Mouse (Mus musculus) spleen, adult 2 months (tissue): ENCODE results near the gene Ltc4s. TPM values are rescaled to one million over a fixed set of nuclear protein-coding genes. Genes with fewer than 3 reads are reported as not detected.

Experiments
- DNase-seq, 2 experiments: peaks; one replicate each; pipeline versions ENCODE4 v3.0.0 to v3.0.0-alpha.2; 2012 to 2021; ENCODE audit warnings: low spot score in 2 of 2, low read depth in 1 of 2
- H3K27ac ChIP-seq: fragments of 200-500 bp; 2 replicates; pipeline ENCODE4 v1.5.1; 2012; ENCODE audit warnings: low read length, inconsistent platforms; ENCODE audit not compliant: insufficient read depth
- H3K27me3 ChIP-seq: fragments of 200-500 bp; 2 replicates; pipeline ENCODE4 v1.6.1; 2012; ENCODE audit warnings: mild to moderate bottlenecking, moderate library complexity, low read length, inconsistent platforms; ENCODE audit not compliant: control insufficient read depth, insufficient read depth
- H3K36me3 ChIP-seq: fragments of 200-500 bp; 2 replicates; pipeline ENCODE4 v1.6.1; 2012; ENCODE audit warnings: mild to moderate bottlenecking, low read length, inconsistent platforms; ENCODE audit not compliant: control insufficient read depth, insufficient read depth
- H3K4me1 ChIP-seq: fragments of 200-500 bp; 2 replicates; pipeline ENCODE4 v1.6.1; 2011; ENCODE audit warnings: inconsistent platforms; ENCODE audit not compliant: control insufficient read depth, insufficient read depth, insufficient read length
- H3K4me3 ChIP-seq: fragments of 200-500 bp; 2 replicates; pipeline ENCODE4 v1.5.1; 2011; ENCODE audit warnings: mild to moderate bottlenecking, inconsistent platforms; ENCODE audit not compliant: insufficient read depth, insufficient read length; ENCODE audit errors: extremely low read depth
- CTCF ChIP-seq: fragments of 200-500 bp; IDR thresholded peaks from 2 replicates; pipeline ENCODE4 v1.5.1; 2011; ENCODE audit warnings: mild to moderate bottlenecking, inconsistent platforms; ENCODE audit not compliant: insufficient read depth, insufficient read length, insufficient replicate concordance; ENCODE audit errors: extremely low read depth
- POLR2A ChIP-seq: fragments of 200-500 bp; IDR thresholded peaks from 2 replicates; pipeline ENCODE4 v1.6.1; 2011; ENCODE audit warnings: low read depth, low read length, inconsistent platforms
- WGBS: fragments of 180-500 bp; shearing (Covaris S2); methylation state at CpG from one replicate; pipeline ENCODE4 v1.1.7; 2018; 5-methylcytosine and 5-hydroxymethylcytosine counted together
- polyA plus RNA-seq: library from polyadenylated mRNA; depleted of rRNA; stranded (reverse); fragments of >200 nt; gene quantifications from 2 replicates; pipeline ENCODE4 v1.2.3, GENCODE M21; 2012

Ltc4s gene
- polyA plus RNA-seq, 1 experiment: 44.9 TPM

- Histone ChIP-seq H3K27ac (no peak overlapping the region), H3K36me3 (peaks cover 2% of the 10 kb centered on the region; the same call in 1 of the 2 replicates), H3K27me3 (no peaks in the 10 kb centered on the region), H3K4me3 (peak overlapping the region; percentile 85), H3K4me1 (peaks cover 4% of the 10 kb centered on the region; the same call in 1 of the 2 replicates)
- no peak for TF ChIP-seq POLR2A
- no peak; the same call in 1 of the 2 replicates for TF ChIP-seq CTCF
- DNase-seq: peak; percentile 78 to 91
- 1% methylated on average over 26 of the region's 27 CpGs for WGBS
Measured at GRCm38 (mm10) chr11:50236540-50236936, 1.9 kb downstream of the Ltc4s start.

- Histone ChIP-seq H3K4me1 (peaks cover 4% of the 10 kb centered on the region; the same call in 1 of the 2 replicates), H3K4me3 (no peak overlapping the region), H3K27ac (no peak overlapping the region), H3K27me3 (no peaks in the 10 kb centered on the region), H3K36me3 (peaks cover 2% of the 10 kb centered on the region; the same call in 1 of the 2 replicates)
- no peak for DNase-seq
- TF ChIP-seq CTCF (no peak), POLR2A (no peak)
- WGBS: 96% methylated on average over 25 of the region's 25 CpGs
Measured at GRCm38 (mm10) chr11:50234606-50235005, 3.8 kb downstream of the Ltc4s start.

- no peaks in the 10 kb centered on the region for H3K27me3 ChIP-seq
- WGBS: 95% methylated on average over 11 of the region's 11 CpGs
- peaks cover 2% of the 10 kb centered on the region; the same call in 1 of the 2 replicates for H3K36me3 ChIP-seq
- TF ChIP-seq CTCF (peak; percentile 21; the same call in 1 of the 2 replicates), POLR2A (no peak)
- no peak overlapping the region for H3K27ac ChIP-seq
- no peak overlapping the region for H3K4me3 ChIP-seq
- no peak for DNase-seq
- H3K4me1 ChIP-seq: peaks cover 4% of the 10 kb centered on the region; the same call in 1 of the 2 replicates
Measured at GRCm38 (mm10) chr11:50233993-50234392, 4.4 kb downstream of the Ltc4s start.

- H3K36me3 ChIP-seq: peaks cover 2% of the 10 kb centered on the region; the same call in 1 of the 2 replicates
- WGBS: 67% methylated on average over 13 of the region's 13 CpGs
- no peak overlapping the region for H3K4me3 ChIP-seq
- DNase-seq: no peak
- no peaks in the 10 kb centered on the region for H3K27me3 ChIP-seq
- peaks cover 4% of the 10 kb centered on the region; the same call in 1 of the 2 replicates for H3K4me1 ChIP-seq
- TF ChIP-seq POLR2A (no peak), CTCF (no peak)
- H3K27ac ChIP-seq: no peak overlapping the region
Measured at GRCm38 (mm10) chr11:50233022-50233421, 5.4 kb downstream of the Ltc4s start.

- 33% methylated on average over 8 of the region's 8 CpGs for WGBS
- peak; percentile 5; the same call in 1 of the 2 replicates for TF ChIP-seq CTCF
- TF ChIP-seq POLR2A: no peak
- Histone ChIP-seq H3K27ac (no peak overlapping the region), H3K36me3 (peaks cover 2% of the 10 kb centered on the region; the same call in 1 of the 2 replicates), H3K27me3 (no peaks in the 10 kb centered on the region), H3K4me1 (peaks cover 1% of the 10 kb centered on the region; the same call in 1 of the 2 replicates), H3K4me3 (no peak overlapping the region)
- DNase-seq: peak; percentile 55 to 59
Measured at GRCm38 (mm10) chr11:50231411-50231810, 7.0 kb downstream of the Ltc4s start.

GRCm38 (mm10) chr11:50230481-50231304 lies 7.7 kb downstream of the Ltc4s start:
- TF ChIP-seq POLR2A (no peak), CTCF (0 out of 2 replicates have a peak, but pooled peaks have one; percentile 4)
- H3K4me1 ChIP-seq: peaks cover 3% of the 10 kb centered on the region; the same call in 1 of the 2 replicates
- 90% methylated on average over 45 of the region's 45 CpGs for WGBS
- no peak overlapping the region for H3K4me3 ChIP-seq
- H3K36me3 ChIP-seq: peaks cover 2% of the 10 kb centered on the region; the same call in 1 of the 2 replicates
- no peaks in the 10 kb centered on the region for H3K27me3 ChIP-seq
- no peak overlapping the region for H3K27ac ChIP-seq
- no peak for DNase-seq
